Mouse (Mus musculus) erythroid progenitor cell, adult 5-6 weeks (primary cell): ENCODE data around the gene Dexi. TPM values are rescaled to one million over a fixed set of nuclear protein-coding genes. Genes with fewer than 3 reads are reported as not detected.

Experiments used
- ATAC-seq: replicated peaks from 2 replicates; pipeline ENCODE4 v1.8.0; 2016; ENCODE audit warnings: moderate number of reproducible peaks, mild to moderate bottlenecking, moderate TSS enrichment, inconsistent platforms; ENCODE audit not compliant: poor library complexity, low FRiP score, severe bottlenecking
- total RNA-seq, 2 experiments: library from RNA; stranded (forward) in 1 of 2; stranded (reverse) in 1 of 2; fragments of 150-400 nt in 1 of 2; fragments of 186-747, 209-891 nt in 1 of 2; gene quantifications; 2 replicates each; pipeline versions ENCODE4 v1.2.3 to v1.2.4; 2015 to 2017; ENCODE audit warnings: low replicate concordance in 2 of 2

Dexi gene
- total RNA-seq, 2 experiments from 2014 or later = 5.4 TPM; not detected in 1

- ATAC-seq = no peak
Observed at GRCm38 (mm10) chr16:10542266-10542665, 588 bp downstream of the Dexi start.

GRCm38 (mm10) chr16:10541598-10541930, 1.3 kb downstream of the Dexi start:
- no peak for ATAC-seq

GRCm38 (mm10) chr16:10540763-10541597, 1.9 kb downstream of the Dexi start:
- ATAC-seq = no peak

- ATAC-seq = no peak
Observed at GRCm38 (mm10) chr16:10536961-10537360, 5.9 kb downstream of the Dexi start.

- no peak for ATAC-seq
Observed at GRCm38 (mm10) chr16:10536323-10536722, 6.5 kb downstream of the Dexi start.

- ATAC-seq = no peak
Observed at GRCm38 (mm10) chr16:10534567-10534966, 8.3 kb downstream of the Dexi start.

GRCm38 (mm10) chr16:10533781-10534180, 9.1 kb downstream of the Dexi start:
- no peak for ATAC-seq

- no peak for ATAC-seq
Observed at GRCm38 (mm10) chr16:10530179-10530578, 12.7 kb downstream of the Dexi start.

- no peak for ATAC-seq
Observed at GRCm38 (mm10) chr16:10528382-10528781, 14.5 kb downstream of the Dexi start.

- ATAC-seq = no peak
Observed at GRCm38 (mm10) chr16:10527046-10527644, 15.7 kb downstream of the Dexi start.

GRCm38 (mm10) chr16:10525610-10525980, 17.3 kb downstream of the Dexi start:
- no peak for ATAC-seq

- ATAC-seq = no peak
Observed at GRCm38 (mm10) chr16:10524866-10525609, 17.8 kb downstream of the Dexi start.

- no peak for ATAC-seq
Observed at GRCm38 (mm10) chr16:10523650-10524049, 19.2 kb downstream of the Dexi start.

GRCm38 (mm10) chr16:10522811-10523210, 20.0 kb downstream of the Dexi start:
- no peak for ATAC-seq

GRCm38 (mm10) chr16:10520908-10521614, 21.8 kb downstream of the Dexi start:
- no peak for ATAC-seq

GRCm38 (mm10) chr16:10518030-10518429, 24.8 kb downstream of the Dexi start:
- no peak for ATAC-seq

GRCm38 (mm10) chr16:10515953-10516572, 26.8 kb downstream of the Dexi start:
- no peak for ATAC-seq

GRCm38 (mm10) chr16:10511134-10511520, 31.7 kb downstream of the Dexi start:
- no peak for ATAC-seq

- ATAC-seq = no peak
Observed at GRCm38 (mm10) chr16:10510477-10511133, 32.2 kb downstream of the Dexi start.
